Comparison of ENCODE assay signal across 7 mouse cellular contexts in genomic region chr10:44005677-44006641, GRCm38 (mm10).
A peak's percentile ranks its signal among the peaks of the same experiment; 100 is the strongest.
DNase-seq lines count a peak whose midpoint lies in the region; ATAC-seq and TF ChIP-seq lines count a peak whose summit lies in the region.

No protein-coding gene starts in this region.

- H3K4me3 ChIP-seq in ES-E14 (ENCODE audit: insufficient read depth in 1 of 2, low read depth in 1 of 2, low read length in 2 of 2, poor library complexity in 1 of 2, severe bottlenecking in 1 of 2): peak overlapping the region; percentile 55 to 64
- peak overlapping the region; percentile 15 to 35 for H3K4me3 ChIP-seq in heart, embryonic 14.5 days (ENCODE audit: control insufficient read depth in 1 of 2, insufficient read depth in 1 of 2, low read depth in 1 of 2, low read length in 2 of 2)
- H3K4me3 ChIP-seq in thymus, adult 2 months (ENCODE audit: control insufficient read depth, insufficient read depth, low read length): no peak overlapping the region

- H3K9me3 ChIP-seq in ES-E14 (ENCODE audit: control insufficient read depth, insufficient read depth, low read depth, low read length): no peaks in the 10 kb centered on the region
- H3K9me3 ChIP-seq in heart, embryonic 14.5 days (ENCODE audit: control insufficient read depth, low read length): no peaks in the 10 kb centered on the region

- TF ChIP-seq POLR2A in thymus, adult 2 months (IDR thresholded peaks at IDR 0.05; ENCODE audit: control insufficient read depth, extremely low read depth, insufficient read depth, low read length, poor library complexity): no peak

- no peak for TF ChIP-seq CTCF in thymus, adult 2 months (IDR thresholded peaks at IDR 0.05; ENCODE audit: borderline replicate concordance, control insufficient read depth, extremely low read depth, insufficient read depth, low read length, poor library complexity)

- H3K9ac ChIP-seq in ES-E14 (ENCODE audit: insufficient read depth, low read depth, low read length, poor library complexity, severe bottlenecking): peak overlapping the region; percentile 37
- no peak overlapping the region for H3K9ac ChIP-seq in heart, embryonic 14.5 days (ENCODE audit: low read length)

- ATAC-seq in heart, embryonic 14.5 days (ENCODE audit: insufficient number of reproducible peaks, insufficient read depth, low FRiP score, low read depth): no peak

- no peaks in the 10 kb centered on the region for H3K36me3 ChIP-seq in ES-E14 (ENCODE audit: control insufficient read depth, insufficient read depth, low read length, poor library complexity, severe bottlenecking)
- H3K36me3 ChIP-seq in heart, embryonic 14.5 days (ENCODE audit: control insufficient read depth, insufficient read depth, low read length): no peaks in the 10 kb centered on the region
- no peaks in the 10 kb centered on the region for H3K36me3 ChIP-seq in thymus, adult 2 months (ENCODE audit: control insufficient read depth, insufficient read depth, low read length)

- no peaks in the 10 kb centered on the region; a peak in 1 of 4 replicates for H3K4me1 ChIP-seq in ES-E14 (ENCODE audit: control insufficient read depth in 2 of 2, insufficient read depth in 2 of 2, low read length in 2 of 2, poor library complexity in 1 of 2)
- peaks cover 2 to 17% of the 10 kb centered on the region in 2 experiments for H3K4me1 ChIP-seq in heart, embryonic 14.5 days (ENCODE audit: control insufficient read depth in 2 of 2, insufficient read depth in 2 of 2, low read length in 2 of 2)
- H3K4me1 ChIP-seq in thymus, adult 2 months (replicated peaks; ENCODE audit: control insufficient read depth, insufficient read depth, low read length): peaks cover 16% of the 10 kb centered on the region; the same call in 1 of the 2 replicates

- peak; percentile 34 for DNase-seq in ES-E14 (ENCODE audit: low read depth, low spot score)
- DNase-seq in adrenal gland, postnatal 25 days: peak; percentile 46
- DNase-seq in kidney, postnatal 14 days: peak; percentile 85
- peak; percentile 37 for DNase-seq in mesoderm, embryonic 11.5 days (ENCODE audit: low read depth, low spot score)
- DNase-seq in thymus, adult 2 months: peak; percentile 34
- no peak for DNase-seq in right cerebral cortex, postnatal 36 days (ENCODE audit: low spot score in 2 of 2)

- WGBS in heart, embryonic 14.5 days: 1% methylated on average over 40 of the region's 40 CpGs
- 19% methylated on average over 40 of the region's 40 CpGs for WGBS in thymus, adult 2 months

- H3K4me2 ChIP-seq in heart, embryonic 14.5 days (ENCODE audit: low read length): peak overlapping the region; percentile 78

- peaks cover 66% of the 10 kb centered on the region for H3K27me3 ChIP-seq in heart, embryonic 14.5 days (ENCODE audit: control insufficient read depth, insufficient read depth, low read length)
- peaks cover 17% of the 10 kb centered on the region; the same call in 1 of the 2 replicates for H3K27me3 ChIP-seq in thymus, adult 2 months (ENCODE audit: control insufficient read depth, insufficient read depth, low read length)

- no peak overlapping the region for H3K27ac ChIP-seq in ES-E14 (ENCODE audit: insufficient read depth, low read depth, low read length, poor library complexity, severe bottlenecking)
- H3K27ac ChIP-seq in heart, embryonic 14.5 days (replicated peaks in 1 of 2; ENCODE audit: control insufficient read depth in 1 of 2, insufficient read depth in 1 of 2, low read depth in 2 of 2, low read length in 2 of 2): no peak overlapping the region
- no peak overlapping the region for H3K27ac ChIP-seq in thymus, adult 2 months (ENCODE audit: control insufficient read depth, insufficient read depth, low read length)

- in situ Hi-C loops in ES-E14 (cut with MboI; ENCODE audit: low sequenced_read_pairs in 2 of 2, unreplicated experiment in 2 of 2): no loop called here

TF ChIP-seq in ES-E14, 5 proteins besides CTCF, POLR2A, EP300 and RAD21:
- no peak for TF ChIP-seq CHD2 (IDR thresholded peaks at IDR 0.05; ENCODE audit: low read depth, low read length)
- no peak for TF ChIP-seq ZNF384 (IDR thresholded peaks at IDR 0.05; ENCODE audit: low read depth, low read length)
- no peak for TF ChIP-seq HCFC1 (IDR thresholded peaks at IDR 0.05; ENCODE audit: borderline replicate concordance, insufficient read depth, low read length)
- no peak for TF ChIP-seq MAFK (IDR thresholded peaks at IDR 0.05; ENCODE audit: insufficient read depth, low read depth, low read length)
- TF ChIP-seq ZC3H11A (IDR thresholded peaks at IDR 0.05; ENCODE audit: borderline replicate concordance, low read depth, low read length): no peak

Comparison
In these comparisons a context has a peak if more than half of its experiments do, and no peak if none do; other contexts are left out.
1. DNase-seq: peak in ES-E14 (single experiment), adrenal gland, postnatal 25 days (single experiment), kidney, postnatal 14 days (single experiment), mesoderm, embryonic 11.5 days (single experiment) and thymus, adult 2 months (single experiment); none in right cerebral cortex, postnatal 36 days (0 of 2).